Mouse (Mus musculus): Measurements from ENCODE around the gene Ddx20. TPM values are rescaled to one million over a fixed set of nuclear protein-coding genes. Genes with fewer than 3 reads are reported as not detected.

The Ddx20 gene
- polyA plus RNA-seq, 1 experiment: 10.7 TPM

DNA sequence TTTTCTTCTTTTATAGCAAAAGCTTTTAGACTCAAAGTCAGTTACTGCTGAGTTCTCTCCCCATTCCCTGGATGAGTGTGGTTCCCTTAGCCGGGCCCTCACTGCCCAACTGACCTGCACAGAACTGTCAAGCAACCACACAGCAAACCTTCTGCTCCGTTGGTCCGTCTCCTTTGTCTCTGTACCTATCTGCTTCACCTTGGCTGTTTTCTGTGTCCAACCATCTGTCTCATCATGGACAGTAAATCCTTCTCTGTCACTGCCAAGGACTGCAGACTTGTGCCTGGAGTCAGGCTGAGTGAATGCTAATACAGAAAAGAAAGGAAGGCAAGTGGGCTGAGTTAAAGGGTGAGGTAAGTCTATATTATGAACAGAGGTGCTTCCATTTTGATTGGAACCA is 17.6 kb downstream of the Ddx20 start:
- H3K4me3 ChIP-seq (ENCODE audit: extremely low read depth, insufficient read depth, insufficient read length): no peak overlapping the region
- no peaks in the 10 kb centered on the region for H3K36me3 ChIP-seq (ENCODE audit: control insufficient read depth, insufficient read depth, low read length)
- H3K27ac ChIP-seq (ENCODE audit: insufficient read depth, low read length): no peak overlapping the region
- DNase-seq (ENCODE audit: low read depth in 1 of 2, low spot score in 2 of 2): no peak
- TF ChIP-seq CTCF (IDR thresholded peaks at IDR 0.05; ENCODE audit: extremely low read depth, insufficient read depth, insufficient read length, insufficient replicate concordance): no peak
- no peak for TF ChIP-seq POLR2A (IDR thresholded peaks at IDR 0.05; ENCODE audit: low read depth, low read length)
- H3K27me3 ChIP-seq (ENCODE audit: control insufficient read depth, insufficient read depth, low read length): no peaks in the 10 kb centered on the region
- no peaks in the 10 kb centered on the region for H3K4me1 ChIP-seq (ENCODE audit: control insufficient read depth, insufficient read depth, insufficient read length)
- WGBS: 91% methylated on average over 3 of the region's 3 CpGs

DNA sequence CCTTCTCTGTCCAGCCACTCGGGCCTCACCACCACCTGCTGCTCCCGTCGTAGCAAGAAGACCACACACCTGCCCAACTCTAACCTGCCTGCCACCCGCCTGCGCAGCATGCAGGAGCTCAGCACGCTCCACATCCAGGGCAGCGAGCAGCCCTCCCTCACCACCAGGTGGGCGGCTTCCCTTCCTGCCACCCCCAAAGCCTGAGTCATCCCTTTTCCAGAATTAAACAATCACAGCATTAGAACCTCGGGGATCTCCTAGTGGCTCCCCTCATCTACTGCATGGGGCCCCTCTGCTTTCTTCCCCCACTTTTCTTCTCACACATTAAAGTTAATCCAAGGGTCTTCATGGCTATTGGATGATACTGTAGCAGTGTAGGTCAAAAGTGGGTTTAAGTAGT is 19.2 kb downstream of the Ddx20 start:
- Histone ChIP-seq H3K4me3 (ENCODE audit: extremely low read depth, insufficient read depth, insufficient read length) (no peak overlapping the region), H3K4me1 (ENCODE audit: control insufficient read depth, insufficient read depth, insufficient read length) (no peaks in the 10 kb centered on the region), H3K27ac (ENCODE audit: insufficient read depth, low read length) (no peak overlapping the region), H3K36me3 (ENCODE audit: control insufficient read depth, insufficient read depth, low read length) (no peaks in the 10 kb centered on the region), H3K27me3 (ENCODE audit: control insufficient read depth, insufficient read depth, low read length) (no peaks in the 10 kb centered on the region)
- TF ChIP-seq POLR2A (IDR thresholded peaks at IDR 0.05; ENCODE audit: low read depth, low read length): no peak
- no peak for TF ChIP-seq CTCF (IDR thresholded peaks at IDR 0.05; ENCODE audit: extremely low read depth, insufficient read depth, insufficient read length, insufficient replicate concordance)
- DNase-seq (ENCODE audit: low read depth in 1 of 2, low spot score in 2 of 2): no peak
- 73% methylated on average over 9 of the region's 9 CpGs for WGBS

DNA sequence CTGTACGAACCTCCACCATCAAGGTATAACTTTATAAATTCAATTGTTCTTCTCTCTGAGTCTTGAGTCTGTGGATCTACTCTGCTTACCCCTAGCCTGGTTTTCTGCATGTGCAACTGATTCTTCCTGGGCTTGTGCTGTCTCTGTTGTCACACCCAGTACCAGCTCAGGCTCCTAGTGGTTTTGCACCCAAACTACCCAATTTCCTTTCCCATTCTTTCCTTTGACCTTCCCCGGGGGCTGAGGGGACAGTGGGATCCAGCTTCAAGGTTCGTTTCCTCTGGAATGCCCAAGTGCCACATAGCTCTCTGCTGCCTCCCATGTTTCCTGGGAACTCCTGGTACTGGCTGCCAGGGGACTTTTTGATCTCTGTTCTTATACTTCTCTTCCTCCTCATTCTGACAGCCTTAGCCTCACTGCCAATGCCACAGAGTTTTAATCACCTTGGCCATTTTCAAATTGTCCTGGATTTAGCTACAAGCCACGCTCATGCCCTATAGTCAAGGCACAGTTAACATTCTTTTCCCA is 20.3 kb downstream of the Ddx20 start:
- no peak overlapping the region for H3K4me3 ChIP-seq (ENCODE audit: extremely low read depth, insufficient read depth, insufficient read length)
- DNase-seq (ENCODE audit: low read depth in 1 of 2, low spot score in 2 of 2): no peak
- H3K36me3 ChIP-seq (ENCODE audit: control insufficient read depth, insufficient read depth, low read length): no peaks in the 10 kb centered on the region
- no peak for TF ChIP-seq CTCF (IDR thresholded peaks at IDR 0.05; ENCODE audit: extremely low read depth, insufficient read depth, insufficient read length, insufficient replicate concordance)
- TF ChIP-seq POLR2A (IDR thresholded peaks at IDR 0.05; ENCODE audit: low read depth, low read length): no peak
- 82% methylated on average over 4 of the region's 4 CpGs for WGBS
- H3K4me1 ChIP-seq (ENCODE audit: control insufficient read depth, insufficient read depth, insufficient read length): no peaks in the 10 kb centered on the region
- H3K27ac ChIP-seq (ENCODE audit: insufficient read depth, low read length): no peak overlapping the region
- H3K27me3 ChIP-seq (ENCODE audit: control insufficient read depth, insufficient read depth, low read length): no peaks in the 10 kb centered on the region

DNA sequence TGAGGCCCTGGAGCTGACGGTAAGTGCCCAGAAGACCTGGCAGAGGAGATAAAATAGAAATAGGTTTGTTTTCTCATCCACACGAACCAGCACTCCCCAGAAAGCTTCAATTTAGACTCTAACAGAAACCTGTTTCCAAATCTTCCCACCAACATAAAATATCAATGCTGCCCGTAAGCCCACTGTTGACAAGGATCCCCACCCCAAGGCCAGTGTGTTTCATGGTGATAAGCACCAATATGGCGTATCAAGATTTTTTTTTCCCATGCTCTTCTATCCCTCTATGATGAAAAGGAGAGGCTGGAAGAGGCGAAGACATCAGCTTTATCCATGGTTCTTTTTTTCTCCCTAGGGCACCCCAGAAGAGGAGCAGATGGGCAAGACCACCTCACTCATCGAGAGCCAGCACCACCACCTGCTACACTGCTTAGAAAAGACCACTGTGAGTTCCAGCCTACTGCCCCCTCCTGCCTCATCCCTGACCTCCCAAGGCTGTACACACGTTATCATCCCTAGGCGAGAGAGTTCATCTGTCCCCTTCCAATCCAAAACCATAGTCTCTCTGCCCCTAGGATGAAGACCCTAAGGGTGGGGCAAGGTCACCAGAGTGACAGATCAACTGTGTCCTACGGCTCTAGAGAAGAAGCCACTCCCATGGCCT is 22.1 kb downstream of the Ddx20 start:
- WGBS: 82% methylated on average over 9 of the region's 9 CpGs
- TF ChIP-seq CTCF (IDR thresholded peaks at IDR 0.05; ENCODE audit: extremely low read depth, insufficient read depth, insufficient read length, insufficient replicate concordance): no peak
- TF ChIP-seq POLR2A (IDR thresholded peaks at IDR 0.05; ENCODE audit: low read depth, low read length): no peak

DNA sequence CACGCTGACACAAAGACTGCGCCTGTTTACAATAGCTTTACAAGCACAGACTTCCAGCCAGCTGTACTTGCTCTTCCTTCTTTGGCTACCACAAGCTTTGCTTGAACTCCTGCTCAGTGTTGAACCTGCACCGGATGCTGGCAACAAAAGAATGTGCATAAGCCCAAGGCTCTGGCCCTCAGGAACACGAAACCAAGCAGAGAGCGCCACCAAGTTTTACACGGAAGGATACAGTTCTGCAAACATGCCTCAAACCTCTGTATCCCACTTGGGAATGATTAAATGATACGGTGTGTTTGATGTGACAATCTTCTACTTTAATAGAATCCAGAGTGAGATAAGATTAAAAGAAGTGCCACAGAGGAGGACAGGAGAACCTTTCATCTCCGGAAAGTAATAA is 24.3 kb downstream of the Ddx20 start:
- Histone ChIP-seq H3K27me3 (ENCODE audit: control insufficient read depth, insufficient read depth, low read length) (no peaks in the 10 kb centered on the region), H3K27ac (ENCODE audit: insufficient read depth, low read length) (no peak overlapping the region), H3K4me1 (ENCODE audit: control insufficient read depth, insufficient read depth, insufficient read length) (no peaks in the 10 kb centered on the region), H3K4me3 (ENCODE audit: extremely low read depth, insufficient read depth, insufficient read length) (no peak overlapping the region), H3K36me3 (ENCODE audit: control insufficient read depth, insufficient read depth, low read length) (no peaks in the 10 kb centered on the region)
- TF ChIP-seq POLR2A (IDR thresholded peaks at IDR 0.05; ENCODE audit: low read depth, low read length) (no peak), CTCF (IDR thresholded peaks at IDR 0.05; ENCODE audit: extremely low read depth, insufficient read depth, insufficient read length, insufficient replicate concordance) (no peak)
- no peak for DNase-seq (ENCODE audit: low read depth in 1 of 2, low spot score in 2 of 2)
- WGBS: 76% methylated on average over 8 of the region's 8 CpGs

More for the DNA sequence above, 22.1 kb downstream of the Ddx20 start:
- Histone ChIP-seq H3K27me3 (ENCODE audit: control insufficient read depth, insufficient read depth, low read length) (no peaks in the 10 kb centered on the region), H3K36me3 (ENCODE audit: control insufficient read depth, insufficient read depth, low read length) (no peaks in the 10 kb centered on the region), H3K27ac (ENCODE audit: insufficient read depth, low read length) (no peak overlapping the region), H3K4me1 (ENCODE audit: control insufficient read depth, insufficient read depth, insufficient read length) (no peaks in the 10 kb centered on the region), H3K4me3 (ENCODE audit: extremely low read depth, insufficient read depth, insufficient read length) (no peak overlapping the region)
- no peak for DNase-seq (ENCODE audit: low read depth in 1 of 2, low spot score in 2 of 2)

DNA sequence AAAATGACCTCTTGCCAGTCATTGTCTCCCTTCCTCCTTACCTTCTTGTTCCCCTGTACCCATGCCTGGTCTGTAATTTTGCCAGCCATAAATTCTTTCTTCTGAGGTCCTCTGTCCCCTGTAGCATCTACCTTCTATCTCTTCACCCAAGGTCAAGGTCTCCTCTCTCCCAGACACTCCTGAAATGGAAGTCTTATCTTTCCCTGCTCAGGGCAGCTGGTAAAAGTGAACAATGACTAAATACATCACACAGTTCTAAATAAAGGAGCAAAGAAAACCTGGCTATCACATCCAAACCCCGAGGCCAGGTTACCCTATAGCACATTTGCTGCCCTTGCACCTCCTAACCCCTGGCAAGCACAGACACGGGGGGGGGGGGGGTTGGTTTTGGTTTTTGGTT is 26.8 kb downstream of the Ddx20 start:
- H3K36me3 ChIP-seq (ENCODE audit: control insufficient read depth, insufficient read depth, low read length): no peaks in the 10 kb centered on the region
- H3K27me3 ChIP-seq (ENCODE audit: control insufficient read depth, insufficient read depth, low read length): no peaks in the 10 kb centered on the region
- DNase-seq (ENCODE audit: low read depth in 1 of 2, low spot score in 2 of 2): no peak
- no peak overlapping the region for H3K27ac ChIP-seq (ENCODE audit: insufficient read depth, low read length)
- H3K4me3 ChIP-seq (ENCODE audit: extremely low read depth, insufficient read depth, insufficient read length): no peak overlapping the region
- 61% methylated on average over 2 of the region's 2 CpGs for WGBS
- H3K4me1 ChIP-seq (ENCODE audit: control insufficient read depth, insufficient read depth, insufficient read length): no peaks in the 10 kb centered on the region
- TF ChIP-seq CTCF (IDR thresholded peaks at IDR 0.05; ENCODE audit: extremely low read depth, insufficient read depth, insufficient read length, insufficient replicate concordance): no peak
- TF ChIP-seq POLR2A (IDR thresholded peaks at IDR 0.05; ENCODE audit: low read depth, low read length): no peak

DNA sequence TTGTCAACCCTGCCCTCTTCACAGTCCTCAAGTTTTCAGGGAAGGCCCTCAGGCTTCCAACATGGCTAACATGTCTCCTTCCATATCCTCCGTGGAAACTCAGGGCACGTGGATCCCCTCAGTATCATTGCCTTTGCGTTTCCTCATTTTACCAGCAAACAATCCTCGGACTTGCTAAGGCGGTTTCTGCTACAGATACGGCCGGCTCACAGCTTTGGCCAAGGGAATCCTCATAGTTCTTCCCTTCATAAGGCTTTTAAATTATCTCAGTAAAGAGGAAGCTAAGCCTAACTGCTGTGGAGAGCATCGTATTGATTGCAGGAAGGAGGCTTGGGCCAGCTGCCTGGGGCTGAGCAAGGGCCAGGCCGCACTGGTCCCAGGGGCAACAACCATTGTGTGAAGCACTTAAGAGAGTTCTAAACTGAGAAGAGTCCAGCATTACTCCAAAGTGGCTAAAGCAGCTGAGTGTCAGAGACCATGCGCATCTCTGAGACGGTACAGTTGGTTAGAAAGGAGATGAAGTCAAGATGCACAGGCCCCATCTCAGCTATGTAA is 32.3 kb downstream of the Ddx20 start:
- no peak overlapping the region for H3K27ac ChIP-seq (ENCODE audit: insufficient read depth, low read length)
- no peaks in the 10 kb centered on the region for H3K27me3 ChIP-seq (ENCODE audit: control insufficient read depth, insufficient read depth, low read length)
- WGBS: 87% methylated on average over 11 of the region's 11 CpGs
- DNase-seq (ENCODE audit: low read depth in 1 of 2, low spot score in 2 of 2): no peak
- no peak for TF ChIP-seq POLR2A (IDR thresholded peaks at IDR 0.05; ENCODE audit: low read depth, low read length)
- no peak for TF ChIP-seq CTCF (IDR thresholded peaks at IDR 0.05; ENCODE audit: extremely low read depth, insufficient read depth, insufficient read length, insufficient replicate concordance)
- H3K4me3 ChIP-seq (ENCODE audit: extremely low read depth, insufficient read depth, insufficient read length): no peak overlapping the region
- H3K36me3 ChIP-seq (ENCODE audit: control insufficient read depth, insufficient read depth, low read length): no peaks in the 10 kb centered on the region
- H3K4me1 ChIP-seq (ENCODE audit: control insufficient read depth, insufficient read depth, insufficient read length): no peaks in the 10 kb centered on the region

Data from spleen, adult 2 months (tissue).